Mouse (Mus musculus): ENCODE data around the gene Bzw2. TPM values are rescaled to one million over a fixed set of nuclear protein-coding genes. Genes with fewer than 3 reads are reported as not detected.

The Bzw2 gene
- polyA plus RNA-seq, 1 experiment from 2014 or later: 276 TPM

DNA sequence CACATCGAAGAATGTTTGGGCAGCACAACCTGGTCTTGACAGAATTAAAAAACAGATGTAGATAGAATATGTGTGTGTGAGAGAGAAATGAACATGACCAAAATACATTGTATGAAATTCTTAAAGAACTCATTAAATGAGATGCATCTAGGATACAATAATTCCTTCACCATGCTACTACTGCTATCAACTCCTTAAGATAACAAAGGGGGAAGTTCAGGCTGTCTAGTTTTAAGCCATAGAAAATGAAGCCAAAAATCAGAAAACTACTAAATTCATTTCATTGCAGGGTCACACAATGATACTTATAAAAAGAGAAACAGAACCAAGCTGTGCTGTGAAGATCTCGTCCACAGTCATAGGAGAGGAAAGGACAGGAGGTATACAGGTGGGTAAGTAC, 25.6 kb downstream of the Bzw2 start:
- no peaks in the 10 kb centered on the region for H3K9me3 ChIP-seq
- peaks cover 93% of the 10 kb centered on the region for H3K36me3 ChIP-seq (replicated peaks)
- no peaks in the 10 kb centered on the region for H3K27me3 ChIP-seq (ENCODE audit: poor library complexity, severe bottlenecking)
- H3K4me3 ChIP-seq: no peak overlapping the region
- H3K4me1 ChIP-seq: no peaks in the 10 kb centered on the region
- DNase-seq (ENCODE audit: extremely low spot score, low spot score): no peak
- WGBS: 93% methylated on average over 2 of the region's 2 CpGs
- no peak overlapping the region for H3K27ac ChIP-seq

DNA sequence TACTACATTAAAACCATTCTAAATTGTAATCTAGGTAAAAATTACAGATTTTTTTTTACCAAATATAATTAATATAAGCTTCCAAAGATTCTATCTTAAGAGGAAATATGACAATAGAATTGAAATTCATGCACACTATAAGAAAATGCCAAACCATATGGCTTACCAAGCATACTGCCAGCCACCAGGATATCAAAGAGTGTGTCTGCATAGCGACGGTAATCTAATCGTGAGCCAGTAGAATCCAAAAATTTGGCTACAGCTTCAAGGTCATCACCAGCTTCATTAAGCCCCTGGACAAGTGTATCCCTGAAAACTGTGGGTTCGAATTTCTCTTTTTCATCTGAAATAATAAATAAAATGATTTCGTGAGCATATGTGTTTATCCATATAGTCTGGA, 28.1 kb downstream of the Bzw2 start:
- Histone ChIP-seq H3K4me3 (no peak overlapping the region), H3K9me3 (no peaks in the 10 kb centered on the region), H3K36me3 (replicated peaks) (peaks cover 92% of the 10 kb centered on the region), H3K4me1 (no peaks in the 10 kb centered on the region), H3K27me3 (ENCODE audit: poor library complexity, severe bottlenecking) (no peaks in the 10 kb centered on the region), H3K27ac (no peak overlapping the region)
- WGBS: 95% methylated on average over 5 of the region's 5 CpGs
- DNase-seq (ENCODE audit: extremely low spot score, low spot score): no peak

- no peaks in the 10 kb centered on the region for H3K4me1 ChIP-seq
- no peak for DNase-seq (ENCODE audit: extremely low spot score, low spot score)
- no peaks in the 10 kb centered on the region for H3K9me3 ChIP-seq
- H3K27me3 ChIP-seq (ENCODE audit: poor library complexity, severe bottlenecking): no peaks in the 10 kb centered on the region
- H3K4me3 ChIP-seq: no peak overlapping the region
- H3K36me3 ChIP-seq (replicated peaks): peaks cover 92% of the 10 kb centered on the region
- WGBS: 95% methylated on average over 5 of the region's 5 CpGs
- no peak overlapping the region for H3K27ac ChIP-seq
Measured at GRCm38 (mm10) chr12:36126049-36126448, 31.8 kb downstream of the Bzw2 start.

DNA sequence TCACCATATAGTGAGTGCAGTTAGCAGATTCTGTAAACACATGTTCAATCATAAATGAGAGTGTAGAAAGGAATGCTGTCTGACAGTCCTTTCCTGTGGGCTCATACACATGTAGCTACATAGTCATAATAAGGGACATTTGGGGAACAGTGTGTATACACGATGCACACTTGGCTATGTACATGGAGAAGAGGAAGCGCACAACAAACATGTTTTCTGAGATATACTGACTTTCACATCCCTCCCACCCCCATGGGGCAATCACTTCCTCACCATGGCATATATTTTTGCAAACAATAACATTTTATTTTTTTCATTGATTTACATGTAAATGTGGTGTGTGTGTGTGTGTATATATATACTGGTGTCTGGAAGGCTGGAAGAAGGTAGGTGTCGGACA, 38.6 kb downstream of the Bzw2 start:
- no peak for DNase-seq (ENCODE audit: extremely low spot score, low spot score)
- no peaks in the 10 kb centered on the region for H3K27me3 ChIP-seq (ENCODE audit: poor library complexity, severe bottlenecking)
- no peaks in the 10 kb centered on the region for H3K9me3 ChIP-seq
- H3K4me1 ChIP-seq: no peaks in the 10 kb centered on the region
- no peak overlapping the region for H3K27ac ChIP-seq
- H3K4me3 ChIP-seq: no peak overlapping the region
- 97% methylated on average over 3 of the region's 3 CpGs for WGBS
- H3K36me3 ChIP-seq (replicated peaks): peaks cover 97% of the 10 kb centered on the region

- DNase-seq (ENCODE audit: extremely low spot score, low spot score): no peak
- 95% methylated on average over 6 of the region's 6 CpGs for WGBS
- Histone ChIP-seq H3K27me3 (ENCODE audit: poor library complexity, severe bottlenecking) (no peaks in the 10 kb centered on the region), H3K9me3 (no peaks in the 10 kb centered on the region), H3K4me3 (no peak overlapping the region), H3K27ac (no peak overlapping the region), H3K4me1 (no peaks in the 10 kb centered on the region), H3K36me3 (replicated peaks) (peaks cover 97% of the 10 kb centered on the region)
Measured at GRCm38 (mm10) chr12:36117161-36117560, 40.7 kb downstream of the Bzw2 start.

DNA sequence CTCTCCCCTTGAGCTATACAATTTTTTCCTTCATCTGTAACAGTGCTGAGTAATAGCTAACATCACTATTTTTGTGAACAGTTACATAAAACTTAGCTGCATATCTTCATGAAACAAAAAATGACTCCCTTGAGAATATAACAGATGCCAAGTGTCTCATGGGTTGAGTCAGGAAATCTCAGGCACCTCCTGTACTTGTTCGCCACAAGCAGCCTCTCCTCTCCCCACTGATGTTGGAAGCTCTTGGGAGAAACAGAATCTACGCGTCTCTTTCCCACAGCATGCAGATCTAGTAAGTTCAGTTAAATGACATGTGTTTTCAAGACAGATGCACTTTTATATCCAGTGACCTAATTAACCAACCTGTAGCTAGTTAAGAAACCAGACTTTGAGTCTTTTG, 45.8 kb downstream of the Bzw2 start:
- no peak for DNase-seq (ENCODE audit: extremely low spot score, low spot score)
- peaks cover 97% of the 10 kb centered on the region for H3K36me3 ChIP-seq (replicated peaks)
- 96% methylated on average over 3 of the region's 3 CpGs for WGBS
- H3K27me3 ChIP-seq (ENCODE audit: poor library complexity, severe bottlenecking): no peaks in the 10 kb centered on the region
- H3K4me1 ChIP-seq: no peaks in the 10 kb centered on the region
- peaks cover 6% of the 10 kb centered on the region; the same call in 1 of the 2 replicates for H3K9me3 ChIP-seq
- no peak overlapping the region for H3K27ac ChIP-seq
- H3K4me3 ChIP-seq: no peak overlapping the region

DNA sequence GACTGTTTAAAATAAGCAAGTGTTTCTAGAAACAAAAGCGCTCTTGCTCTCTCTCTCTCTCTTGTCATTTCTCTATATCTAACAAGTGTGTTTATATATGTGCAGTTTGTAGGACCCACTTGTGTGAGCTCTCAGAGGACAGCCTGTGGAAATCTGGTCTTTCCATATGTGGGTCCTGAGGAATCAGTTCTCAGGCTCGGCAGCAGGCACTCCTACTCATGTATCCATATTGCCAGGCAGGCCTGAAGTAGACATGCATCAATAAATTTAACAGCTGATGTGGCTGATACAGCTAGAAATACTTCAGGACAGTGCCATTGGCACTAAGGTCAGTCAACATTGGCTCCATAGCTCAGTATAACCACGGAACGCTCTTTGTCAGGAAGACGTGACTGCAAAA, 46.8 kb downstream of the Bzw2 start:
- peaks cover 95% of the 10 kb centered on the region for H3K36me3 ChIP-seq (replicated peaks)
- DNase-seq (ENCODE audit: extremely low spot score, low spot score): no peak
- whole genome bisulfite sequencing: 96% methylated on average over 5 of the region's 5 CpGs
- no peaks in the 10 kb centered on the region for H3K4me1 ChIP-seq
- H3K27me3 ChIP-seq (ENCODE audit: poor library complexity, severe bottlenecking): no peaks in the 10 kb centered on the region
- H3K4me3 ChIP-seq: no peak overlapping the region
- H3K27ac ChIP-seq: no peak overlapping the region
- H3K9me3 ChIP-seq: peaks cover 7% of the 10 kb centered on the region; the same call in 1 of the 2 replicates

- no peaks in the 10 kb centered on the region for H3K27me3 ChIP-seq (ENCODE audit: poor library complexity, severe bottlenecking)
- H3K4me1 ChIP-seq: no peaks in the 10 kb centered on the region
- no peak for DNase-seq (ENCODE audit: extremely low spot score, low spot score)
- no peak overlapping the region for H3K4me3 ChIP-seq
- H3K36me3 ChIP-seq (replicated peaks): peaks cover 92% of the 10 kb centered on the region
- 94% methylated on average over 5 of the region's 5 CpGs for WGBS
- no peak overlapping the region for H3K27ac ChIP-seq
- peaks cover 7% of the 10 kb centered on the region; the same call in 1 of the 2 replicates for H3K9me3 ChIP-seq
Measured at GRCm38 (mm10) chr12:36110457-36110856, 47.4 kb downstream of the Bzw2 start.

DNA sequence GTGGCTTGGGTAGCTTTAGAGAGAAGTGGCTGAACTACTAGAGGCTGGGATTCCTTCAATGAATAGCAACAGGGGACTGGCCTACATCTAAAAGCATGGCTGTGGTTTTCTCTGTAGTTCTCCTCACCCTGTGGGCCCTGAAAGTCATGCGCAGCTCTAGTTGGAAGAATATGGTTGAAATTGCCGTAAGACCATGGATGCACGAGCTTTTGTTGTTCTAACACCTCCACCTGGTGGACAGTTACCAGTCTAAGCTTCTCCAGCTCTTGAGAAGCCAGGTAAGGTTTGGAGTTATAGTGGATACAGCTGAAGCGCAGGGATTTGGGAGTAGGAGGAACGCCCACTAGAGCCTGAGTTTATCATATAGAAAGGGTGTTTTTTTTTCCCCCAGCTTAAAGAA, 49.4 kb downstream of the Bzw2 start:
- H3K9me3 ChIP-seq: peaks cover 7% of the 10 kb centered on the region; the same call in 1 of the 2 replicates
- 95% methylated on average over 5 of the region's 5 CpGs for WGBS
- no peak overlapping the region for H3K27ac ChIP-seq
- no peak for DNase-seq (ENCODE audit: extremely low spot score, low spot score)
- H3K4me3 ChIP-seq: no peak overlapping the region
- no peaks in the 10 kb centered on the region for H3K4me1 ChIP-seq
- H3K36me3 ChIP-seq (replicated peaks): peaks cover 86% of the 10 kb centered on the region
- H3K27me3 ChIP-seq (ENCODE audit: poor library complexity, severe bottlenecking): no peaks in the 10 kb centered on the region

DNA sequence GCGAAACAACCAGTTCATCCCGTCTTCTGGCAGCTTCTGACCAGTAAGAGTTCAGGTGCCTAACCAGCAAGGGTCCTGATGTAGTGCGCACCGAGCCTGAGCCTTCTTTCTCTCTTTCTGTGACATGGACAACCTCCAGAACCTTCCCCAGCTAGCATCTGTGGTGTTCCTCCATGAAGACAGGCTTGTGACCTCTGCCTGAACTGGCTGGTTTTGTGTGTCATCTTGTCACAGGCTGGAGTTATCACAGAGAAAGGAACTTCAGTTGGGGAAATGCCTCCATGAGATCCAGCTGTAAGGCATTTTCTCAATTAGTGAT, 54.3 kb downstream of the Bzw2 start:
- H3K36me3 ChIP-seq (replicated peaks): peaks cover 64% of the 10 kb centered on the region
- H3K27me3 ChIP-seq (ENCODE audit: poor library complexity, severe bottlenecking): no peaks in the 10 kb centered on the region
- peaks cover 14% of the 10 kb centered on the region for H3K9me3 ChIP-seq
- no peaks in the 10 kb centered on the region for H3K4me1 ChIP-seq
- no peak overlapping the region for H3K27ac ChIP-seq
- DNase-seq (ENCODE audit: extremely low spot score, low spot score): no peak
- WGBS: 86% methylated on average over 4 of the region's 4 CpGs
- H3K4me3 ChIP-seq: no peak overlapping the region

DNA sequence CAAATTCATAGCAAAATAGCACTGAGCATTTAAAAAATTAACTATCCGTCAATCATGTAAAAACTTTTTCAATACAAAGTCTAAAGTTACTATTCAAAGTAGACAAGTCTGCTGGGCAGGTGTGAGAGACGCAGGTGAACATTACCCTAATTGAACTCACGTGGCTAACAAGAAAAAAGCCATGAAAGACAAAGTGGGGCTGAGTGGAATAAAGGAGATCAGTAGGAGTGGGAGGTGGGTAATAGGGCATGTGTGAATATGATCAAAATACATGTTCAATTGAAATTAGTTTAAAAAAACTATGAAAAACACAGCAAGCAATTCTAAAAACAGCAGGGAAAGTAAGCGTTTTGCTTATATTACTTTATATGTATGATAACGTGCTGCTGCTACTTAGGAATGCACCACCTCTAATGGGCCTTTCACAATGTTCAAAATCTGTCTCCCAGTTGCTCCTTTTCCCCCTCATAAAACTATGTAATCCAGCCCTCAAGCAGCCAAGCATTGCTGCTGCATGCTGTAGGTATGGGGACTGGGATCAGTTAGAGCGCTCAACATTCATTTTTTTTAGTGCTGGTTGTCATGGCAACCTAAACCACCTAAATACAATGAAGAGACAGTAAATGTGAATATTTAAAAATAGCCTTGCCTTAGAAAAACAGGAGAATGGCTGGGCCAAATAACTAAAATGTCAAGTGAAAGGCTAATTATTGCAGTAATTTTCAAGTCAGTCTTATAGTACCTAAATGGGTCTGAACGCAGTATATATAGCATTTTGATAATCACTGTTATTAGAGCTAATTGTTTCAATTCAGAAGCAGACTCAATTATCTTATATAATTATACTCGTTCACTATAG, 54.9 kb downstream of the Bzw2 start:
- Histone ChIP-seq H3K27me3 (ENCODE audit: poor library complexity, severe bottlenecking) (no peaks in the 10 kb centered on the region), H3K4me3 (no peak overlapping the region), H3K36me3 (replicated peaks) (peaks cover 64% of the 10 kb centered on the region), H3K9me3 (peaks cover 14% of the 10 kb centered on the region), H3K27ac (no peak overlapping the region), H3K4me1 (no peaks in the 10 kb centered on the region)
- 93% methylated on average over 8 of the region's 8 CpGs for WGBS
- no peak for DNase-seq (ENCODE audit: extremely low spot score, low spot score)

DNA sequence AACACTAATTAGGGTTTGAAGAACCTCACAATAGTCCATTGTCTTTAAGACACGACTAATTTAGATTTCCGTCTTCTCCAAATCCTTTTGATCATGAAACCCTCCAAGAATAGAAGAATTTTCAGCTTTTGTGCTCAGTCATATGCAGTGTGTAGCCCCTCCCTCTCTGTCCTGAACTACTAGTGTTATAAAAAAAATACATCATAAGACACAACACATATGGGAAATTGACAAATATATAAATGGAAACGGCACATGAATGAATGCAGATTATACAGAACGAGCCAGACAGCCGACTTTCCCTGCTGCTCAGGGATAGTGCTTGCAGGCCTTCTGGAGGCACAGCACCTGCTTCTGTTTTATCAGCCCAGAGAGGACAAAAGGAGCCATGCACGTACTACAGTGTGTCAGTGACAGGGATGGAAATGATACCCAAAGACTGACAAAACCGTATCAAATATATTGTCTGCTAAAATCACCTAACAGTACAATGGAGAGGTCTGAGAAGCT, 62.5 kb downstream of the Bzw2 start:
- no peaks in the 10 kb centered on the region for H3K4me1 ChIP-seq
- no peaks in the 10 kb centered on the region for H3K27me3 ChIP-seq (ENCODE audit: poor library complexity, severe bottlenecking)
- H3K9me3 ChIP-seq: no peaks in the 10 kb centered on the region; the same call in 1 of the 2 replicates
- WGBS: 75% methylated on average over 7 of the region's 7 CpGs
- peaks cover 82% of the 10 kb centered on the region for H3K36me3 ChIP-seq (replicated peaks)
- no peak overlapping the region for H3K27ac ChIP-seq
- no peak for DNase-seq (ENCODE audit: extremely low spot score, low spot score)
- no peak overlapping the region for H3K4me3 ChIP-seq

DNA sequence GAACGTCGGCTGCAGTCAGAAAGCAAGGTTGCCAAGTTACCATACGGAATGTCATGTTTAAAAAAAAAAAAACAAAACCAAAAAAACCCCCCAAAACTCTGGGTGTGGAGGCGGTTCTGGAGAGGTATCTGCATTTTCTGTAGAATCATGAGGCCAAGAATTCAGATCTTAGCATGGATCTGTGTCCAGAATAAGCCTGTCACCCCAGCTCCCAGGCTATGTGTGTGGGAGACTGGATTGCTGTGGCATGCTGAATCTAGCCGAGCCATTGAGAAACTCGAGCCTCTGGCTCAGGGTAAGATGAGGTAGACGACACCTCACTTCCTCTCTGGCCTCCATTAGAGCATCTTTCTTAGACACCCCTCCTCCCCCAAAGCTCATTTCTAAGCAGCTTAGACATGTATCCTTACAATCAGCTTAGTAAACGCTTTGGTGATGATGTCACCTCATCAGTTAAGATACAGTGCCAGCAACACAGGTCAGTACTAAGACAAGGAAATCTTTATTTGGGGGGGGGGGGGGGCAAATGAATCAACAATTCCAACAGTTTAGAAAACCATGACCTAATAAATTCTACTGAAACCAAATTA, 64.7 kb downstream of the Bzw2 start:
- WGBS: 90% methylated on average over 8 of the region's 8 CpGs
- Histone ChIP-seq H3K27me3 (ENCODE audit: poor library complexity, severe bottlenecking) (no peaks in the 10 kb centered on the region), H3K4me1 (no peaks in the 10 kb centered on the region), H3K27ac (no peak overlapping the region), H3K36me3 (replicated peaks) (peaks cover 74% of the 10 kb centered on the region), H3K9me3 (no peaks in the 10 kb centered on the region; the same call in 1 of the 2 replicates), H3K4me3 (no peak overlapping the region)
- DNase-seq (ENCODE audit: extremely low spot score, low spot score): no peak
